Mouse (Mus musculus): Measurements from ENCODE around the gene Ahnak. TPM values are rescaled to one million over a fixed set of nuclear protein-coding genes. Genes with fewer than 3 reads are reported as not detected.

Gene Ahnak
- polyA plus RNA-seq, 1 experiment from 2014 or later: 20.8 TPM

GRCm38 (mm10) chr19:8991245-8991870, 2.3 kb downstream of the Ahnak start:
- H3K4me3 ChIP-seq (ENCODE audit: low read length): peak overlapping the region; percentile 80

DNA sequence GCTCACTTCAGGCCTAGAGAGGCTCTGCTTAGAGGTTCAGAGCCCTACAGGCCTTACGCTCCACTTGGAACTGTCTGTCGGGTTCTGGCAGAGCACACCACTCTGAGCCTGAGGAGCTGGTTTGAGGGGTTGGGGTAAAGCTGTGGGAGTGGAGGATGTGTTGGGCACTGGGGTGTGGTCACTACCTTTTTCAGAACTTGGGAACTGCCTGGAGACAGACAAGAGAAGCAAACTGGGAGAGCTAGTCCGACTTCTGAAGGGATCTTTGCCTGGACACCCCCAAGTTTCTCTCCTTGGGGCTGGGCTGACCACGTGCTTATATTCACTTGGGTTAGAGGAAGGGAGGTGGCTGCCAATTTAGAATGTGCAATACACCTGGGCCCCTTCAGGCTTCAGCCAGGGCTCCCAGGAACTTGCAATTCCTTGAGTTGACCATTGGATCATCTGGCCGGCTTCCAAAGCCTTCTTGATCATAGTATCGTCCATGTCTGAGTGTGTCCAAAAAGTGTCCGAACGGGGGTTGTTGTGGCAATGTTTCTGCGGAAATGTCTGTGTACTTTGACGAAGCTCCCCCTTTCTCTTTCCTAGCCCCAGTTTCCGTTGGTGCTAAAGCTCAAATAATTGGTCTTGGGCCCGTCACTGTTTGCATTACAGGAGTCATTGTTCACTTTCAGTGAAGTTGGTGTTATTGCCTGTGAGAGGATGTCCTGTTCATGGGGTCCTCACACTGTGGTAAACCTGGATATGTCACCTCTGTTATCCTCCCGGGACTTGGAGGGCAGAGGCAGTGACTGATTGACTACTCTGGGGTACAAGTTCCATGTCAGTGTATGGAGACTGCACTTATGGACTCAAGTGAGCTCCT, 3.0 kb downstream of the Ahnak start:
- no peak for ATAC-seq
- no peaks in the 10 kb centered on the region for H3K27me3 ChIP-seq (replicated peaks; ENCODE audit: control insufficient read depth, insufficient read depth, low read length)
- H3K4me2 ChIP-seq (ENCODE audit: low read depth, low read length): peak overlapping the region; percentile 84
- peak overlapping the region; percentile 80 for H3K4me3 ChIP-seq (ENCODE audit: low read length)
- peak overlapping the region; percentile 92 for H3K9ac ChIP-seq (ENCODE audit: low read depth, low read length)
- WGBS: 66% methylated on average over 13 of the region's 13 CpGs
- peak overlapping the region; percentile 97 for H3K27ac ChIP-seq (ENCODE audit: low read length)
- no peaks in the 10 kb centered on the region for H3K9me3 ChIP-seq (ENCODE audit: control insufficient read depth, low read length)
- H3K4me1 ChIP-seq (ENCODE audit: control insufficient read depth, insufficient read depth, low read length): peaks cover 68% of the 10 kb centered on the region
- no peaks in the 10 kb centered on the region for H3K36me3 ChIP-seq (ENCODE audit: control insufficient read depth, insufficient read depth, low read length)

More at GRCm38 (mm10) chr19:8991245-8991870, 2.3 kb downstream of the Ahnak start:
- H3K4me2 ChIP-seq (ENCODE audit: low read depth, low read length): peak overlapping the region; percentile 84
- no peaks in the 10 kb centered on the region for H3K36me3 ChIP-seq (ENCODE audit: control insufficient read depth, insufficient read depth, low read length)
- peaks cover 63% of the 10 kb centered on the region for H3K4me1 ChIP-seq (ENCODE audit: control insufficient read depth, insufficient read depth, low read length)
- no peaks in the 10 kb centered on the region for H3K9me3 ChIP-seq (ENCODE audit: control insufficient read depth, low read length)
- peak overlapping the region; percentile 92 for H3K9ac ChIP-seq (ENCODE audit: low read depth, low read length)
- WGBS: 51% methylated on average over 4 of the region's 4 CpGs
- no peak for ATAC-seq
- no peaks in the 10 kb centered on the region for H3K27me3 ChIP-seq (replicated peaks; ENCODE audit: control insufficient read depth, insufficient read depth, low read length)
- H3K27ac ChIP-seq (ENCODE audit: low read length): peak overlapping the region; percentile 97

DNA sequence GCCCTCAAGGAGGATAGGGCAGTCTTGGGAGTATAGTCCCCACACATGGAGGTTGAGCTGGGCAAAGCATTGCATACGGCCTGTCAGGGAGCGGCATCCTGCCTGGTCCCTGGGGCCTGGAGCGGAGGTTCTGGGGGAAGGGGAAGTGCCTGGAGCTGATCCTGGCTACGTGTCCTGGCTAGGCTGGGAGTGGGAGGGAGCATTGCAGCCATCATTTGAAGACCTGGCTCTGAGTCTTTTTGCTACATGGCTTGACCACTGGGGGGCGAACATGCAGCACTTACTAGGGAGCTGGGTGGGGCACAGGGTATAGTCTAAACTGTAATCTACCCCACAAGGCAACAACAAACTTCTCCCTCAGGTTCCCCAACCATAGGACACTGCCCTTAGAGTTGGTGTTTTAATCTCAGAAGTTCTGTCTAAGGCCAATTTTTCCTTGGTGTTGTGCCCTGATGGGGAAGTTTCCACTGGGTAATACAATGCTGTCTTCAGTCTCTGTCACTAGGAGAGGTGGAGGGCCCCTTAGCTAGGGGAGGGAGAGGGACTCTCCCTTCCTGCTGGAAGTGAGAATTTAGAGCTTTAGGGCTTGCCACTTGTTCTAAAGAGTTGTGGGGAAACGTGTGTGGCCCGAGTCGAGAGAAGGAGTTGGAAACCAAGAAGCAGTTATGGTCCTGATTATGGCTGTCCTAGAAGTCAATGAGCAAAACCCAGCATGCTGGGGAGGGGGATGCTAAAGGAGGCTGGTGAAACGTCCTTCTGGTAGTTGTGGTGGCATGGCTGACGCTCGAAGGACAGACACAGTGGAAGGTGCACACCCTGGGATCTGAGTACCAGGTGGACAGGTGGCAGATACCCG, 3.9 kb downstream of the Ahnak start:
- Histone ChIP-seq H3K27me3 (replicated peaks; ENCODE audit: control insufficient read depth, insufficient read depth, low read length) (no peaks in the 10 kb centered on the region), H3K4me1 (ENCODE audit: control insufficient read depth, insufficient read depth, low read length) (peaks cover 75% of the 10 kb centered on the region), H3K9ac (ENCODE audit: low read depth, low read length) (peak overlapping the region; percentile 51), H3K36me3 (ENCODE audit: control insufficient read depth, insufficient read depth, low read length) (no peaks in the 10 kb centered on the region), H3K4me3 (ENCODE audit: low read length) (peak overlapping the region; percentile 13; the same call in 1 of the 2 replicates), H3K4me2 (ENCODE audit: low read depth, low read length) (peak overlapping the region; percentile 84), H3K9me3 (ENCODE audit: control insufficient read depth, low read length) (no peaks in the 10 kb centered on the region), H3K27ac (ENCODE audit: low read length) (peak overlapping the region; percentile 97)
- ATAC-seq: peak; percentile 4; the same call in 1 of the 2 replicates
- 33% methylated on average over 12 of the region's 12 CpGs for WGBS

DNA sequence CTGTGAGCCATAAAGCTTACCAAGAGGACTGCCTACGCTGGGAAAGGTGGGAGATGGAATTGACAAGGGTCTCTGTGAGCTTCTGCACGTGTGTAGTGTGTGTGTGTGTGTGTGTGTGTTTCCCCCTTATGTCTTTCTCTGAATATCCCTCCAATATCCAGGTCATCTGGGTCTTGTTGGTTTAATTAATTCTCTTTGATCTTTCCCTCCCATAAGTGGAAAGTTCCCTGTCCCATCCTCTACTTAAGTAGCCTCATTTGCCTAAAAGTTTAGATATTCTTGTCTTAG, 4.5 kb downstream of the Ahnak start:
- H3K9ac ChIP-seq (ENCODE audit: low read depth, low read length): 0 out of 2 replicates have a peak overlapping the region, but pooled peaks have one; percentile 2

GRCm38 (mm10) chr19:8994813-8995607, 5.9 kb downstream of the Ahnak start:
- Histone ChIP-seq H3K4me3 (ENCODE audit: low read length) (no peak overlapping the region), H3K27ac (ENCODE audit: low read length) (peak overlapping the region; percentile 21; the same call in 1 of the 2 replicates), H3K9me3 (ENCODE audit: control insufficient read depth, low read length) (no peaks in the 10 kb centered on the region), H3K27me3 (replicated peaks; ENCODE audit: control insufficient read depth, insufficient read depth, low read length) (no peaks in the 10 kb centered on the region), H3K36me3 (ENCODE audit: control insufficient read depth, insufficient read depth, low read length) (no peaks in the 10 kb centered on the region), H3K4me1 (ENCODE audit: control insufficient read depth, insufficient read depth, low read length) (peaks cover 77% of the 10 kb centered on the region), H3K4me2 (ENCODE audit: low read depth, low read length) (no peak overlapping the region), H3K9ac (ENCODE audit: low read depth, low read length) (no peak overlapping the region)
- peak; percentile 24 for ATAC-seq
- WGBS: 52% methylated on average over 10 of the region's 10 CpGs

More for the DNA sequence above, 4.5 kb downstream of the Ahnak start:
- no peak for ATAC-seq
- H3K36me3 ChIP-seq (ENCODE audit: control insufficient read depth, insufficient read depth, low read length): no peaks in the 10 kb centered on the region
- H3K4me2 ChIP-seq (ENCODE audit: low read depth, low read length): peak overlapping the region; percentile 84
- WGBS: 54% methylated on average over 2 of the region's 2 CpGs
- no peaks in the 10 kb centered on the region for H3K9me3 ChIP-seq (ENCODE audit: control insufficient read depth, low read length)
- H3K4me1 ChIP-seq (ENCODE audit: control insufficient read depth, insufficient read depth, low read length): peaks cover 75% of the 10 kb centered on the region
- no peaks in the 10 kb centered on the region for H3K27me3 ChIP-seq (replicated peaks; ENCODE audit: control insufficient read depth, insufficient read depth, low read length)
- H3K27ac ChIP-seq (ENCODE audit: low read length): peak overlapping the region; percentile 17; the same call in 1 of the 2 replicates
- no peak overlapping the region for H3K4me3 ChIP-seq (ENCODE audit: low read length)

- no peak for ATAC-seq
- WGBS: 91% methylated on average over 6 of the region's 6 CpGs
- H3K4me1 ChIP-seq (ENCODE audit: control insufficient read depth, insufficient read depth, low read length): peaks cover 68% of the 10 kb centered on the region
Measured at GRCm38 (mm10) chr19:8996601-8997000, 7.5 kb downstream of the Ahnak start.

GRCm38 (mm10) chr19:8997546-8997945, 8.5 kb downstream of the Ahnak start:
- peak overlapping the region; percentile 38 for H3K4me2 ChIP-seq (ENCODE audit: low read depth, low read length)
- WGBS: 36% methylated on average over 4 of the region's 4 CpGs
- 0 out of 2 replicates have a peak overlapping the region, but pooled peaks have one; percentile 30 for H3K9ac ChIP-seq (ENCODE audit: low read depth, low read length)
- H3K9me3 ChIP-seq (ENCODE audit: control insufficient read depth, low read length): no peaks in the 10 kb centered on the region
- ATAC-seq: peak; percentile 95
- H3K27me3 ChIP-seq (replicated peaks; ENCODE audit: control insufficient read depth, insufficient read depth, low read length): no peaks in the 10 kb centered on the region
- peak overlapping the region; percentile 76 for H3K27ac ChIP-seq (ENCODE audit: low read length)
- peaks cover 59% of the 10 kb centered on the region for H3K4me1 ChIP-seq (ENCODE audit: control insufficient read depth, insufficient read depth, low read length)
- H3K4me3 ChIP-seq (ENCODE audit: low read length): no peak overlapping the region
- H3K36me3 ChIP-seq (ENCODE audit: control insufficient read depth, insufficient read depth, low read length): peaks cover 7% of the 10 kb centered on the region; the same call in 1 of the 2 replicates

More at GRCm38 (mm10) chr19:8996601-8997000, 7.5 kb downstream of the Ahnak start:
- H3K36me3 ChIP-seq (ENCODE audit: control insufficient read depth, insufficient read depth, low read length): 0 out of 2 replicates have a peak, but pooled peaks cover under 1% of the 10 kb centered on the region
- no peak overlapping the region for H3K9ac ChIP-seq (ENCODE audit: low read depth, low read length)
- no peak overlapping the region for H3K4me2 ChIP-seq (ENCODE audit: low read depth, low read length)
- no peaks in the 10 kb centered on the region for H3K27me3 ChIP-seq (replicated peaks; ENCODE audit: control insufficient read depth, insufficient read depth, low read length)
- no peak overlapping the region for H3K4me3 ChIP-seq (ENCODE audit: low read length)
- peak overlapping the region; percentile 76; the same call in 1 of the 2 replicates for H3K27ac ChIP-seq (ENCODE audit: low read length)
- H3K9me3 ChIP-seq (ENCODE audit: control insufficient read depth, low read length): no peaks in the 10 kb centered on the region

DNA sequence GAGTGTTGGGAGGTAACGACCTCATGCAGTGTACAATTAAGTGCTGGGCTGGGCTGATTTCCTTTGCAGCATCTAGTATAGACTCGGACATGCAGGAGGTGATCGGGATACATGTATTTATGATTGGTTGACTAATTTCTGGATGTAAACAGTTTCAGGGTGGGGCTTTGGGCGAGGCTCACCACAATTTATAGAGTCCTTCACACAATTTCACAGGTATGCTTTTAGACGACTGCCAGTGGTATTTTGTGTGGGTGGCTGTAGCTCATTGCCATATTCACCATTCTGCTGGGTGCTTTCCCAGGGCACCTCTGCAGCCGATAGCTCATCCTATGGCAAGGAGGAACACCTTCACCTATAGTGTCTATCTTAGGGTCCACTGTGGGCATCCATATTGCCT, 9.5 kb downstream of the Ahnak start:
- 79% methylated on average over 6 of the region's 6 CpGs for WGBS
- H3K27ac ChIP-seq (ENCODE audit: low read length): no peak overlapping the region
- no peak overlapping the region for H3K4me3 ChIP-seq (ENCODE audit: low read length)
- H3K4me1 ChIP-seq (ENCODE audit: control insufficient read depth, insufficient read depth, low read length): peaks cover 50% of the 10 kb centered on the region
- peaks cover 10% of the 10 kb centered on the region for H3K36me3 ChIP-seq (ENCODE audit: control insufficient read depth, insufficient read depth, low read length)
- H3K27me3 ChIP-seq (replicated peaks; ENCODE audit: control insufficient read depth, insufficient read depth, low read length): no peaks in the 10 kb centered on the region
- no peak overlapping the region for H3K9ac ChIP-seq (ENCODE audit: low read depth, low read length)
- no peaks in the 10 kb centered on the region for H3K9me3 ChIP-seq (ENCODE audit: control insufficient read depth, low read length)
- H3K4me2 ChIP-seq (ENCODE audit: low read depth, low read length): no peak overlapping the region
- no peak for ATAC-seq
